In genomic region chr12:71748731-71749130, GRCm38 (mm10) we compare ENCODE assay signal across 8 mouse cellular contexts.
DNase-seq lines count a peak whose midpoint lies in the region; ATAC-seq lines count a peak whose summit lies in the region.

No protein-coding gene starts in this region.

- no peak overlapping the region for H3K4me3 ChIP-seq in limb, embryonic 13.5 days
- no peak overlapping the region for H3K4me3 ChIP-seq in limb, embryonic 10.5 days
- no peak overlapping the region for H3K4me3 ChIP-seq in kidney, embryonic 14.5 days (ENCODE audit: low read length)

- H3K27ac ChIP-seq in limb, embryonic 13.5 days: peak overlapping the region; percentile 69; the same call in 1 of the 2 replicates
- no peak overlapping the region for H3K27ac ChIP-seq in limb, embryonic 10.5 days
- H3K27ac ChIP-seq in kidney, embryonic 14.5 days (ENCODE audit: low read depth, low read length): peak overlapping the region; percentile 79

- H3K4me1 ChIP-seq in limb, embryonic 13.5 days: peaks cover 40% of the 10 kb centered on the region
- no peaks in the 10 kb centered on the region for H3K4me1 ChIP-seq in limb, embryonic 10.5 days
- H3K4me1 ChIP-seq in kidney, embryonic 14.5 days (ENCODE audit: control insufficient read depth, insufficient read depth, low read length): peaks cover 4% of the 10 kb centered on the region

- H3K9ac ChIP-seq in limb, embryonic 13.5 days: no peak overlapping the region
- H3K9ac ChIP-seq in kidney, embryonic 14.5 days (ENCODE audit: low read depth, low read length): no peak overlapping the region

- 25% methylated on average over 4 of the region's 4 CpGs for WGBS in limb, embryonic 13.5 days
- 77% methylated on average over 4 of the region's 4 CpGs for WGBS in limb, embryonic 10.5 days
- WGBS in kidney, embryonic 14.5 days: 29% methylated on average over 4 of the region's 4 CpGs

- intact Hi-C loops in left cerebral cortex, postnatal 4 days (cut with DNase I): no loop called here

- no peaks in the 10 kb centered on the region for H3K27me3 ChIP-seq in limb, embryonic 13.5 days
- H3K27me3 ChIP-seq in limb, embryonic 10.5 days (ENCODE audit: low read depth, poor library complexity, severe bottlenecking): no peaks in the 10 kb centered on the region
- no peaks in the 10 kb centered on the region for H3K27me3 ChIP-seq in kidney, embryonic 14.5 days (ENCODE audit: control insufficient read depth, insufficient read depth, low read length)

- no peaks in the 10 kb centered on the region for H3K36me3 ChIP-seq in limb, embryonic 13.5 days
- no peaks in the 10 kb centered on the region for H3K36me3 ChIP-seq in limb, embryonic 10.5 days
- no peaks in the 10 kb centered on the region for H3K36me3 ChIP-seq in kidney, embryonic 14.5 days (ENCODE audit: control insufficient read depth, insufficient read depth, low read length)

- H3K4me2 ChIP-seq in limb, embryonic 13.5 days (replicated peaks): peak overlapping the region; percentile 40
- no peak overlapping the region for H3K4me2 ChIP-seq in kidney, embryonic 14.5 days (replicated peaks; ENCODE audit: low read depth, low read length)

- ATAC-seq in limb, embryonic 13.5 days (ENCODE audit: low FRiP score, low read depth): peak; percentile 85
- peak; percentile 78 for ATAC-seq in kidney, embryonic 14.5 days (ENCODE audit: low FRiP score, low TSS enrichment)

- no peaks in the 10 kb centered on the region for H3K9me3 ChIP-seq in limb, embryonic 13.5 days
- H3K9me3 ChIP-seq in limb, embryonic 10.5 days (replicated peaks): no peaks in the 10 kb centered on the region
- H3K9me3 ChIP-seq in kidney, embryonic 14.5 days (ENCODE audit: control insufficient read depth, low read length): no peaks in the 10 kb centered on the region

- no peak for DNase-seq in limb, embryonic 10.5 days (ENCODE audit: low spot score)
- peak; percentile 49 to 62 for DNase-seq in cerebellum, postnatal 36 days
- peak; percentile 84 to 88 for DNase-seq in heart, adult 18-20 months
- peak; percentile 65 for DNase-seq in left cerebral cortex, postnatal 4 days
- DNase-seq in right cerebral cortex, postnatal 36 days (ENCODE audit: low spot score in 2 of 2): peak; percentile 66 to 87
- no peak for DNase-seq in thymus, postnatal 0 days (ENCODE audit: low spot score)

Comparison
In these comparisons a context has a peak if more than half of its experiments do, and no peak if none do; other contexts are left out.
1. DNase-seq: peak in cerebellum, postnatal 36 days (2 of 2), heart, adult 18-20 months (2 of 2), left cerebral cortex, postnatal 4 days (single experiment) and right cerebral cortex, postnatal 36 days (2 of 2); none in limb, embryonic 10.5 days (single experiment) and thymus, postnatal 0 days (single experiment).